Mouse (Mus musculus): ENCODE measurements at regions not wholly inside any gene's neighbourhood (a gene's known extent, or its start where the extent isn't known, plus 50 kb on each side); places are given as distances from the start of the nearest gene placed in this dataset.

DNA sequence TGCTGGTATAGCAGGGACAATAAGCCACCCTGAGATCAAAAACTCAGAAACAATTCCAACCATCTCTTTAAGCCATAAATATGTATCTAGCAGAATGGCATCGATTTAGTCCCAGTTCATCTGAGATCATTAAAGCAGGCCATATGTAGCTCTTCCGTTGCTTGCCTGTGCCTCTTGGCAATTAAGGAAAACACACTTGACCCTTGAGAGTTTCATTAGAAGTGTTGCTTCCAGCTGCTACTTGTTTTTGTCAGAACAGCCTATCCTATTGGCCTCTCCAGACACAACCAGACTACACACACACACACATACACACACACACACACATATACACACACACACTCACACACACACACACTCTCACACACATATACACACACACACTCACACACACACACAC is 71.5 kb upstream of the Actbl2 start:
- TF ChIP-seq POLR2A (IDR thresholded peaks at IDR 0.05; ENCODE audit: low read depth, low read length) (no peak), CTCF (conservative IDR thresholded peaks at IDR 0.05; ENCODE audit: insufficient read depth, insufficient read length, low read depth, low read length) (no peak)

All from kidney, adult 2 months (tissue).